Mouse (Mus musculus) kidney, embryonic 15.5 days (tissue): ENCODE data around the gene Filip1l. TPM values are rescaled to one million over a fixed set of nuclear protein-coding genes. Genes with fewer than 3 reads are reported as not detected.
A peak's percentile ranks its signal among the peaks of the same experiment; 100 is the strongest.

Source experiments
- ATAC-seq: fragments of 200-750 bp; cut with Nextera tagmentation; replicated peaks from 2 replicates; pipeline ENCODE4 v1.8.0; 2017; ENCODE audit warnings: moderate TSS enrichment; ENCODE audit not compliant: low FRiP score
- H3K27ac ChIP-seq: fragments of 300-500 bp; sonication (generic); 2 replicates; pipeline ENCODE4 v1.5.1; 2015; ENCODE audit warnings: mild to moderate bottlenecking, inconsistent platforms
- H3K27me3 ChIP-seq: fragments of 300-500 bp; sonication (generic); 2 replicates; pipeline ENCODE4 v1.6.1; 2015; ENCODE audit warnings: inconsistent platforms
- H3K36me3 ChIP-seq: fragments of 300-500 bp; sonication (generic); 2 replicates; pipeline ENCODE4 v1.6.1; 2015; ENCODE audit warnings: inconsistent platforms
- H3K4me1 ChIP-seq: fragments of 300-500 bp; sonication (generic); 2 replicates; pipeline ENCODE4 v1.6.1; 2015; ENCODE audit warnings: inconsistent platforms
- H3K4me2 ChIP-seq: fragments of 300-500 bp; sonication (generic); 2 replicates; pipeline ENCODE4 v1.6.1; 2015; ENCODE audit warnings: moderate library complexity, mild to moderate bottlenecking, inconsistent platforms
- H3K4me3 ChIP-seq: fragments of 300-500 bp; sonication (generic); replicated peaks from 2 replicates; pipeline ENCODE4 v1.5.1; 2015; ENCODE audit warnings: mild to moderate bottlenecking, inconsistent platforms
- H3K9ac ChIP-seq: fragments of 300-500 bp; sonication (generic); 2 replicates; pipeline ENCODE4 v1.6.1; 2015; ENCODE audit warnings: mild to moderate bottlenecking, inconsistent platforms
- H3K9me3 ChIP-seq: fragments of 300-500 bp; sonication (generic); replicated peaks from 2 replicates; pipeline ENCODE4 v1.6.1; 2016; ENCODE audit warnings: inconsistent platforms
- WGBS: fragments of 180-500 bp; shearing (Covaris S2); methylation state at CpG from one replicate; pipeline ENCODE4 v1.1.7; 2015; ENCODE audit warnings: mixed read lengths; 5-methylcytosine and 5-hydroxymethylcytosine counted together
- polyA plus RNA-seq: library from polyadenylated mRNA; unstranded; fragments of >200 nt; fragmentation: Nextera tagmentation; extraction: Ambion mirVana; gene quantifications from 2 replicates; pipeline ENCODE4 v1.2.1, GENCODE M21; 2015

Filip1l gene
- polyA plus RNA-seq, 1 experiment from 2014 or later, result 24.2 TPM

DNA sequence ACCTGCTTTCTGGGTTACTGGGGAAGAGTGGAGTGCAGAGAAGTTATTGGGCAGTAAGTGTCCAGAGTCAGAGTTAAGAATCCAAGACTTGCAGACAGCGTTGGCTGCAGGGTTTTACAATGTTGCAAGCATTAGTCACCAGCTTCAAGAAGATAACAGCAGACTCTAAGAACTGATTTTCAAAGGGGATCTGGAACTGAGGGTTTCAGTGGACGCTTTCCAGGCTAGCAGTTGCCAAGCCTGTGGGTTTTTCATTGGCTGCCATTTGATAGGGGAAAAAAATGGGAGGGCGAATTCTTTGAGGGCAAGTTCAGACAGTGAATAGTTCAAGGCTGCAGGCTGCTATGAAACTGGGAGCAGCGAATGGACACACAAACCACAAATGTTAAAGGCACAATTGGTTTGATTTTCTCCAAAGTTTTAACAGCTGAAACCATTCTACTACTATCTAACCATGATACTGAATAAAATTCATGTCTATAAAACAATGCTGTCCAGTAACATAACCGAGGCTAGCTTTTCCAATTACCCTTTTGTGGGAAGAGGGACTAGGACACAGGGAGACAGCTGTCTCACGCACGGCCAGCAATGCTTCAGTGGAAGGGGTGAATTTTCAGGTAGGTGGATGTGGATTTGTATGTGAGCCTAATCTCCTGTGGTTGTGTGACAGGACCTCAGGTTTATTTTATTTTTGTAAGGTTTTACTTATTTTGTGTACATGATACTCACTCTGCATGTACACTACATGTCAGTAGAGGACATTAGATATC lies 74.8 kb downstream of the Filip1l start:
- ATAC-seq, result no peak
- Histone ChIP-seq H3K9me3 (no peaks in the 10 kb centered on the region), H3K9ac (no peak overlapping the region), H3K27ac (0 out of 2 replicates have a peak overlapping the region, but pooled peaks have one; percentile 8), H3K36me3 (no peaks in the 10 kb centered on the region), H3K27me3 (no peaks in the 10 kb centered on the region), H3K4me2 (no peak overlapping the region), H3K4me1 (peaks cover 25% of the 10 kb centered on the region), H3K4me3 (no peak overlapping the region)
- WGBS, result 74% methylated on average over 7 of the region's 7 CpGs

DNA sequence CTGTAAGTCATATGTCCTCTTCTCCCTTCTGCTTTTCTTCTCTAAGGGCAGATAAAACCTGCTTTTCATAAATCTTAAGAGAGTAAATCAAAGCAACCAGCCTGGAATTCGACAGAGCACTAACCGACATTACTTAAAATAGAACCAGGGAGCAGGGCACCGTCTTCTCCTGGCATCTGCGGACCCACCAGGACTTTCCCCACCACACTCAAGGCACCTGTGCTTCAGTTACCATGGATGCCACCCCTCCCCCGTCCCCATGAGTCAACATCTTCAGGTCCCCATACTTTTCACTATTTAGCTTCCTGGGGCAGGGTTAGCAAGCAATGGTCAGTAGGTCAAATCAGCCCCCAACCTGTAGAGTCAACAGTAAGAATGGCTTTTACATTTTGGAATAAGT lies 76.1 kb downstream of the Filip1l start:
- Histone ChIP-seq H3K9me3 (no peaks in the 10 kb centered on the region), H3K27me3 (no peaks in the 10 kb centered on the region), H3K4me2 (no peak overlapping the region), H3K9ac (no peak overlapping the region), H3K27ac (no peak overlapping the region), H3K4me1 (peaks cover 18% of the 10 kb centered on the region), H3K36me3 (no peaks in the 10 kb centered on the region), H3K4me3 (no peak overlapping the region)
- no peak for ATAC-seq
- WGBS, result 75% methylated on average over 5 of the region's 5 CpGs

DNA sequence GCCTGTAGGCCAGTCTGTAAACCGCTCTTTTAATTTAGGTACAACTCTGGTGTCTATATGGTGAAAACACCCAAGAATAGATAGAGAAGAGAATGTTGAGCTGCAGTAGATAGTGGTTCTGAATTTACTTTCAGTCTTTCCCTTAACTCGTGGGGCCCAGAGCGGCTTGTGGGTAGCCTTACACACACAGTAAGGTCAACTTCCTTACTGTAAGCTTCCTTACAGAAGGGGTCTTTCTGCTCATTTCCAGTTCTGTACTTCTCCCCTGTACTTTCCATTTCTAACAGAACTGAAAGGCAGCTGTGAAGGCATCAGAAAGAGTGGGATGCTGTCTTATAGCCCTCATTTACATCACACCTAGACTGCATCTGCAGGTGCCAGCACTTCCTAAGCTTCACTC lies 78.4 kb downstream of the Filip1l start:
- WGBS, result 93% methylated on average over 3 of the region's 3 CpGs
- H3K27ac ChIP-seq, result no peak overlapping the region
- H3K4me2 ChIP-seq, result no peak overlapping the region
- H3K9me3 ChIP-seq, result no peaks in the 10 kb centered on the region
- H3K4me1 ChIP-seq, result peaks cover 24% of the 10 kb centered on the region
- ATAC-seq, result no peak
- no peaks in the 10 kb centered on the region for H3K36me3 ChIP-seq
- H3K9ac ChIP-seq, result no peak overlapping the region
- no peaks in the 10 kb centered on the region for H3K27me3 ChIP-seq
- no peak overlapping the region for H3K4me3 ChIP-seq

DNA sequence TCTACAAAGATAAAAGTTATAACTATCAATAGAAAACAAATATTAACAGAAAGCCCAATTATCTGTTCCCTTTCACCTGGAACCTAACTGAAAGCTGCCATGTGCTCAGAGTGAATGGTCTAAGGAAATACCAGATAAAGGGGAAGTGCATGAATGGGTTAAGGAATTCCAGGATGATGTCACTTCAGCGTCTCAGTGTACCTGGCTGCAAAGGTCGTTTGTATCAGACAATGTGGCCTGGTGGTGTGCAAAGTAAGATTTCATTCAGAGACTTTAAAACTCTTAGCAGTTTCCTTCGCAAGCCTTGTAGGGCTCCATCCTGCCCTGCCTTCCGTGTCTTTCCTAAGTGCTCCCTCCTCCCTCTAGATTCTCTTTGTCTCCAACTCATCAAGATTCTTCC lies 80.3 kb downstream of the Filip1l start:
- no peak for ATAC-seq
- 69% methylated on average over 4 of the region's 4 CpGs for WGBS
- H3K4me3 ChIP-seq, result no peak overlapping the region
- no peak overlapping the region for H3K27ac ChIP-seq
- H3K36me3 ChIP-seq, result no peaks in the 10 kb centered on the region
- H3K27me3 ChIP-seq, result no peaks in the 10 kb centered on the region
- no peak overlapping the region for H3K4me2 ChIP-seq
- no peaks in the 10 kb centered on the region for H3K9me3 ChIP-seq
- H3K4me1 ChIP-seq, result peaks cover 19% of the 10 kb centered on the region
- no peak overlapping the region for H3K9ac ChIP-seq

DNA sequence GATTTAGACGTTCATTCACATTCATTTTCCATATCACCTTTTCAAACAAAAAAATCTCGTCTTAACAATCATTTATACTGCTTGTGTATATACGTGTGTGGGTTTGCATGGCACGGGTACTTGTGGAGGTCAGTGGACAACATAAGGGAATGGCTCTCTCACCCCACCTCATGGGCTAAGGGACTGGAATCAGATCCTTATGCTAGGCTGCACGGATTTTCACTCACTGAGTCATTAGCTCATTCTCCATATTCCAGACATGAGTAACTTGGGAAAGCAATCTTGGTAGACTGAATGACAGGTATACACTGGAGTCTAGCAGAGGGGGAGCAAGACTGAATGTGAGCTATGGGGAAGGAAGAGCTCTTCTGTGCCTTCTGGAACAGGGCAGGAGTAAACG lies 80.8 kb downstream of the Filip1l start:
- 88% methylated on average over 6 of the region's 6 CpGs for WGBS
- peaks cover 21% of the 10 kb centered on the region for H3K4me1 ChIP-seq
- H3K27me3 ChIP-seq, result no peaks in the 10 kb centered on the region
- no peaks in the 10 kb centered on the region for H3K36me3 ChIP-seq
- no peaks in the 10 kb centered on the region for H3K9me3 ChIP-seq
- no peak overlapping the region for H3K27ac ChIP-seq
- no peak overlapping the region for H3K9ac ChIP-seq
- no peak for ATAC-seq
- no peak overlapping the region for H3K4me3 ChIP-seq
- H3K4me2 ChIP-seq, result no peak overlapping the region

DNA sequence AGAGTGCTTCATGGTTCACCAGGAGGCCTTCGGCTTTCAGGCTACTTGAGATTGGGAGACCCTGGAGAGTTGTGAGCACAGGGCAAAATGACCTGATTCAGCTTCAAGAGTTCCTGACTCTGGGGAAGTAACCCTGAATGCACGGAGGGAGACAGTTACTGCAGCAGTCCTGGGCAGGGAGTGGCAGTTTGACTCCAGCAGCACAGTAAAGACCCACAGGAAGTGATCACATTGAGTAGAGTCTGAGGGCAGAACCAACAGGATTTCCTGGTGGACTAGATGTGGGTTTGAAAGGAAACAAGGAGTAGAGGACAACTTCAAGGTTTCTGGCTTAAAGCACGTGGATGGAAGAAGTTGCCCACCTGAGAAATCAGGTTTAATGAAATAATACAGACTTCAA lies 81.7 kb downstream of the Filip1l start:
- Histone ChIP-seq H3K9me3 (no peaks in the 10 kb centered on the region), H3K36me3 (no peaks in the 10 kb centered on the region), H3K27me3 (no peaks in the 10 kb centered on the region), H3K4me2 (no peak overlapping the region), H3K9ac (no peak overlapping the region), H3K27ac (no peak overlapping the region), H3K4me1 (peaks cover 28% of the 10 kb centered on the region), H3K4me3 (no peak overlapping the region)
- 71% methylated on average over 3 of the region's 3 CpGs for WGBS
- ATAC-seq, result no peak

DNA sequence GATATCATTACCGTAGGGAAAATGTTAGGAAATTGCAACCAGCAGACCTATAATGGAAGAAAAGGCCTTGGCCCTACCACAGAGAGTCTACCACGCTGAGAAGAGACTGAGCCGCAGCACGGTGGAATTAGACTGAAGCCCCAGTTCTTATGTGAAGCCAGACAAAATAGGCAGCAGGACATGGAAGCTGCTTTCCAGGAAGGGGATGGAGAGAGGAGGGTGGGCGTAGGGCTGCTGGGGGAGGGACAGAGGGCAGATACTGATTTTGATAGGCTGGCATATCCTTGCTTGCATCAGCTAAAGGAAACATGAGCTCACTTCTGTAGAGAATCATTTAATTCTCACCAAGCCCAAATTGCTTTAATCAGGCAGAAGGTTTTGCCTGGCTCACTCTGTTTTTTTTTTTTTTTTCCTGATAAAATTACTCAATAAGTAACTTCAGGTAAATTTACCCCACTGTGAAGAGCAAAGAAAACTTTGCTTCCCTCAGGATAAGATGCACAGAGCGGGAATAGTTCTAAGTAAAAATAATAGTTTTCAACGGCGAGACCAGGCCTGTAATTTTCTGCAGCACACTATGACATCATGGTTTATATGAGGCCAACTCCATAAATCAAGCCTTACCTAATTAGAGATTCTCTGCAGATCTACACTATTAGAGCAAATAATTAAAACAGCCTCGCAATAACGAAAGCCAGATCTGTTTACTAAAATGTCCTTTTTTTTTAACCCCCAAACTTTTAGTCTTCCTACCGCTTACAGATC lies 84.8 kb downstream of the Filip1l start:
- Histone ChIP-seq H3K4me1 (peaks cover 30% of the 10 kb centered on the region), H3K4me2 (no peak overlapping the region), H3K4me3 (no peak overlapping the region), H3K36me3 (no peaks in the 10 kb centered on the region), H3K9me3 (no peaks in the 10 kb centered on the region), H3K27ac (peak overlapping the region; percentile 58), H3K27me3 (no peaks in the 10 kb centered on the region), H3K9ac (no peak overlapping the region)
- WGBS, result 61% methylated on average over 11 of the region's 11 CpGs
- ATAC-seq, result peak; percentile 65; the same call in 1 of the 2 replicates

DNA sequence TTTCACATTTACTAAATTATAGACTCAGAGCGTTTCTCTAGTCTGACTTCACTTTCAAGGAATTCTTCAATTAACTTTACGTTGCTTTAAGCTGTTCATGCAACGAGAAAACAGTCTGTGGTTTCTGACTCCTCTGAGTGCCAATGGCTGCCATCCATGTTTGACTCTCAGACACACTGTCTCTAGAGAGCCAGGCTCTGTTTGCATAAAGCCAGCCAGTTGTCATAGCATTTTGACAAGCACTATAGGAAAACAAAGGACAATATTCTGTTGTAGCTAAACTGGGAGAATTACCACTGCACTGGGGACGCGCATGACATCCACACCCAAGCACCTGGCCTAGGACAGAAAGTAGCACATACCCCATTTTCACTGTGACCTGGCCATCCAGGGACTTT lies 85.4 kb downstream of the Filip1l start:
- Histone ChIP-seq H3K27me3 (no peaks in the 10 kb centered on the region), H3K9me3 (no peaks in the 10 kb centered on the region), H3K27ac (no peak overlapping the region; the same call in 1 of the 2 replicates), H3K4me1 (peaks cover 30% of the 10 kb centered on the region), H3K4me2 (no peak overlapping the region), H3K36me3 (no peaks in the 10 kb centered on the region), H3K4me3 (no peak overlapping the region), H3K9ac (no peak overlapping the region)
- ATAC-seq, result no peak
- 61% methylated on average over 5 of the region's 5 CpGs for WGBS

DNA sequence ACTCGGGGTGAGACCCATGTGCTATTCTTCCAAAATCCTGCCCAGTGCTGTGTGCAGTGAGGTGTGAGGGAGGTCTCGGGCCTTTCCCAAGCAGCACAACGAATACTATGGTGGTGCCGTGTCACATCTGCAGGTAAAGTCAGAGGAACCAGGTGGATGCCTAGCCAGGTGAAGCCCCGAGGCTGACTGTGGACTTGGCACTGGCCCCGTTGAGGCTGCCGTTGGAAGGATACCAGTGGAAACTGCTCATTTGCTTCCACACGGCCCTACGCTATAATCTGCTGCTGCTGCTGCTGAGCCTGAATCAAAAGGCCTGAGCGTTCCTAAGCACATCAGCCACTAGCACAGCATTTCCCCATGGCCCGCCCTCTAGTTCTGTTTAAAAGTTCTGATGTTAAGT lies 86.3 kb downstream of the Filip1l start:
- 79% methylated on average over 11 of the region's 11 CpGs for WGBS
- no peak overlapping the region for H3K4me3 ChIP-seq
- no peaks in the 10 kb centered on the region for H3K9me3 ChIP-seq
- H3K4me2 ChIP-seq, result no peak overlapping the region
- no peaks in the 10 kb centered on the region for H3K36me3 ChIP-seq
- no peak; the same call in 1 of the 2 replicates for ATAC-seq
- no peaks in the 10 kb centered on the region for H3K27me3 ChIP-seq
- peaks cover 38% of the 10 kb centered on the region for H3K4me1 ChIP-seq
- no peak overlapping the region for H3K27ac ChIP-seq
- H3K9ac ChIP-seq, result no peak overlapping the region

DNA sequence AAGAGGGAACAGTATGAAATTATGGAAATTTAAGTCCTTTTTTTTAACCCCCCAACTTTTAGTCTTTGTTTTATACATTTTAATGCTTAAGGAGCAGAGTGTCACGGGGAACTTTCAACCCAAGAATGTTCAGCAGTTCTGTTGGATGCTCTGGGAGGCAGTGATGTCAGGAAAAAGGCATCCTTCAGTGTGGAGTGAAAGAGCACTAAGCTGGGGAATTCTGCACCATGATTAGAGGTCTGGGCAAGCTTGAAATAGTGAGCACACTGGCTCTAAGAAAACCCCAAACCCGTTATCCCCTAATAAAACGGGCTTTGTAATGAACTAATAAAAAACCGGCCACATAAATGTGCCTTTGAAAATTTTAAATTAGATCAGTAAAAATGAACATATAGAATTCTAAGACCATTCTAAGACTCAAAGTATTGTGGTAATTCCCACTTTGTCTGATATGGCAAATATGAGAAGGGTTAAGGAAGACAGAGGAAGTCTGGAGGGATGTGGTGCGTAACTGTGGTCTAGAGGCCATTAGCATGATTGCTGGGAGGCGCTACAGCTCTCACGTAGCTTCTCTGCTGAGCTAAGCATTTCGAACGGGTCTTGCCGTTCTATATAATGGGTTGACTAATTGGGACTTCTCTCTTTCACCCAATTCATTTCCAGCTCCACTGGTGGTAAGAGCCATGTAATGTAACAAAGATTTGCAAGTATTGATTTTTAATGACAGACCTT lies 88.0 kb downstream of the Filip1l start:
- H3K4me1 ChIP-seq, result peaks cover 45% of the 10 kb centered on the region
- H3K27ac ChIP-seq, result no peak overlapping the region
- no peak overlapping the region for H3K4me3 ChIP-seq
- no peak for ATAC-seq
- H3K36me3 ChIP-seq, result no peaks in the 10 kb centered on the region
- WGBS, result 75% methylated on average over 10 of the region's 10 CpGs
- no peaks in the 10 kb centered on the region for H3K27me3 ChIP-seq
- no peak overlapping the region for H3K4me2 ChIP-seq
- no peaks in the 10 kb centered on the region for H3K9me3 ChIP-seq
- no peak overlapping the region for H3K9ac ChIP-seq

DNA sequence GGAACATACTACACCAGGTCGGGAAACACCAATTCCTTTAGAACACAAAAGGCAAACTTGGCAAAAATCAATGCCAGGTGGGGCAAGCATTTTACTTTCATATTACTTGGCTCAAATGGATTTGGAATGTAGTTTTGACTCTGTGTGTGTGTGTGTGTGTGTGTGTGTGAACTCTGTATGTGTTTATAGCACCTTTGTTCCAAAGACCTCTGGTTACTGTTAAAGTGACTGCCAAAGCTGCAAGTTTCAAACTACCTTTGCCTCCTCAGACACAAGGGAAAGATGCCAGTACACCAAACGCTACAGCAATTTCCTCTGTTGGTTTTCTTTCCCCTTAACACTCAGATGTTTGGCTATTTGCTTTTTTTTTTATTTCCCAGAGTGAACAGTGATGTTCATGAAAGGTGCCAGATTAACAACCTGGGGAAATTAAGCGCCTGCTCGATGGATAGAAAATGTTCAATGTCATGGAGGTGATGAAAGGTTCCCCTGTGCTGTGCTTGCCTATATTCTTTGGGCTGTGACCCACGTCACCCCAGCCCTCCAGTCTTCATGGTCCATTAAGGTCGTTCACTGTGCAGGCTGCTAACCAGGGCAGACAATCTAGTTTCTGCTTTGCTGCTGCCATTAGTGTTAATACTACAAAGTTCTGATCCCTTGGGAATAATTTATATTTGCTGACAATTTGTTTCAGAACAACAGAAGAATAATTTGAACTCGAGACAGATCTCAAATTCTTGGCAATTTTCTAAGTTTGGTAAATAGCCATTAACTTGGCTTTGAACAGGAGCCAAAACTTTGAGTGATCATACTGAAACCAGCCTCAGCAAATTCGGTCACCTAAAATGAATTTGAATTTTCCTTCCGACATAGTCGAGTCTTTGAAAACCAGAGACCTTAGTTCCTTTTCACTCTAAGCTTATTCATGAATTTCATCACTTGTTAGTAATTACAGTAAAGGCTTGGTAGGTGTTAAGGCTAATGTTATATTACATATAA lies 92.5 kb downstream of the Filip1l start:
- peak; percentile 88 for ATAC-seq
- WGBS, result 42% methylated on average over 10 of the region's 10 CpGs
- H3K27ac ChIP-seq, result peak overlapping the region; percentile 39; the same call in 1 of the 2 replicates

More for the DNA sequence above, 92.5 kb downstream of the Filip1l start:
- Histone ChIP-seq H3K4me1 (peaks cover 30% of the 10 kb centered on the region), H3K36me3 (no peaks in the 10 kb centered on the region), H3K4me2 (no peak overlapping the region), H3K27me3 (no peaks in the 10 kb centered on the region), H3K4me3 (no peak overlapping the region), H3K9ac (no peak overlapping the region), H3K9me3 (no peaks in the 10 kb centered on the region)
